ENCODE assay signal across 23 mouse cellular contexts in the genomic region with DNA sequence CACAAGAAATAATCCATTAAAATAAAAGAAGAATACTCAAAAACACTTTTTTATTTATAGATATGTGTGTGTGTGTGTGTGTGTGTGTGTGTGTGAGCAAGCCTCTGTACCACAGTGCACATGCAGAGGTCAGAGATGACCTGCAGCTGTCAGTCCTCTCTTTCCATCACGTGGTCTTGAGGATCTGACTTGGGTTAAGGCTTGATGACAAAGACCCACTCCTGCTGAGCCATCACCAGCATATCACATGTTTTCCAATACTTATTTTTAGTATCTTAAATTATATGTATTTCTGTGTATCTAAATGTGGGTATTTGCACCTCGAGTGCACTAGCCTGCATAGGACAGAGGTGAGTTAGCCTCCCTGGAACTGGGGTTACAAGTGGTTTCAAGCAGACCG. TPM values are rescaled to one million over a fixed set of nuclear protein-coding genes. Genes with fewer than 3 reads are reported as not detected.
DNase-seq lines count a peak whose midpoint lies in the region; ATAC-seq and TF ChIP-seq lines count a peak whose summit lies in the region.
"Had no signal": no experiment of that assay in that cellular context is flagged by ENCODE, and none has a peak within 500 bp of the region (broad histone marks: within the 10 kb centered on the region; RNA-seq: fewer than 3 reads in every experiment).

No protein-coding gene starts in this region.

- TF ChIP-seq EP300 in CH12.LX (IDR thresholded peaks at IDR 0.05; ENCODE audit: low read length), result no peak

- ATAC-seq in liver, embryonic 11.5 days (replicated peaks; ENCODE audit: low FRiP score), result no peak
- ATAC-seq in forebrain, embryonic 11.5 days (replicated peaks; ENCODE audit: low FRiP score), result no peak
- ATAC-seq: activated CD4-positive, CD25-positive, alpha-beta regulatory T cell, adult 4 months; forebrain, embryonic 15.5 days; hindbrain, postnatal 0 days; intestine, embryonic 15.5 days; midbrain, embryonic 16.5 days had no signal

- H3K27ac ChIP-seq in liver, adult 2 months (replicated peaks; ENCODE audit: insufficient read depth, low read depth, low read length), result peak overlapping the region; percentile 19; the same call in 1 of the 2 replicates
- no peak overlapping the region for H3K27ac ChIP-seq in liver, embryonic 11.5 days (ENCODE audit: low read depth, low read length)
- peak overlapping the region; percentile 44; the same call in 1 of the 2 replicates for H3K27ac ChIP-seq in CH12.LX (ENCODE audit: insufficient read depth, low read depth)
- no peak overlapping the region for H3K27ac ChIP-seq in forebrain, embryonic 11.5 days (ENCODE audit: low read depth, low read length)
- H3K27ac ChIP-seq: forebrain, embryonic 15.5 days; hindbrain, embryonic 12.5 days; hindbrain, postnatal 0 days; intestine, embryonic 15.5 days; lung, embryonic 15.5 days; neural tube, embryonic 12.5 days had no signal

- H3K4me2 ChIP-seq in liver, embryonic 11.5 days, result no peak overlapping the region
- H3K4me2 ChIP-seq in CH12.LX (ENCODE audit: insufficient read depth, low read depth, poor library complexity, severe bottlenecking) (peak overlapping the region; percentile 4; the same call in 1 of the 2 replicates), myocyte (ENCODE audit: low read depth) (peak overlapping the region; percentile 74)
- no peak overlapping the region for H3K4me2 ChIP-seq in forebrain, embryonic 11.5 days (ENCODE audit: low read depth, low read length, severe bottlenecking)
- H3K4me2 ChIP-seq: forebrain, embryonic 15.5 days; hindbrain, embryonic 12.5 days; intestine, embryonic 15.5 days; liver, embryonic 13.5 days; lung, embryonic 15.5 days; midbrain, embryonic 11.5 days; neural tube, embryonic 12.5 days had no signal

- no peak for TF ChIP-seq RAD21 in CH12.LX (IDR thresholded peaks at IDR 0.05; ENCODE audit: low read depth, low read length)

- H3K79me2 ChIP-seq in liver, adult 2 months (ENCODE audit: control insufficient read depth, insufficient read depth, low read length), result peaks cover 27% of the 10 kb centered on the region
- H3K79me2 ChIP-seq in CH12.LX (replicated peaks; ENCODE audit: control insufficient read depth, extremely low read depth, insufficient read depth, poor library complexity, severe bottlenecking), result peaks cover 44% of the 10 kb centered on the region
- H3K79me2 ChIP-seq in myocyte (ENCODE audit: control insufficient read depth, insufficient read depth), result peaks cover 69% of the 10 kb centered on the region

- no peak overlapping the region for H3K9ac ChIP-seq in liver, adult 2 months (ENCODE audit: low read depth, low read length)
- H3K9ac ChIP-seq in liver, embryonic 11.5 days (ENCODE audit: low read depth, low read length), result no peak overlapping the region
- H3K9ac ChIP-seq in CH12.LX (ENCODE audit: insufficient read depth, low read depth), result peak overlapping the region; percentile 52; the same call in 1 of the 2 replicates
- no peak overlapping the region for H3K9ac ChIP-seq in forebrain, embryonic 11.5 days (ENCODE audit: low read length)
- H3K9ac ChIP-seq: forebrain, embryonic 15.5 days; hindbrain, embryonic 12.5 days; intestine, embryonic 15.5 days; liver, embryonic 13.5 days; lung, embryonic 15.5 days; neural tube, embryonic 12.5 days had no signal

- peak; percentile 55 for DNase-seq in heart, adult 11 months
- DNase-seq in heart, postnatal 10 days, result no peak
- peak; percentile 47 for DNase-seq in liver, adult 2 months (ENCODE audit: extremely low read depth, low read depth, low spot score)
- no peak for DNase-seq in liver, embryonic 11.5 days (ENCODE audit: low spot score)
- DNase-seq in CH12.LX (ENCODE audit: extremely low read depth), result no peak
- DNase-seq in forebrain, embryonic 11.5 days (ENCODE audit: low spot score), result no peak
- no peak for DNase-seq in cerebellum, postnatal 10 days
- DNase-seq: adrenal gland, adult 8-10 months; cerebellum, adult 8-10 months; cerebellum, postnatal 36 days; gastrocnemius, postnatal 10 days; thymus, postnatal 14 days had no signal

- 62% methylated on average over 3 of the region's 3 CpGs for WGBS in liver, adult 2 months
- WGBS in liver, embryonic 11.5 days, result 81% methylated on average over 3 of the region's 3 CpGs
- WGBS in forebrain, embryonic 11.5 days, result 84% methylated on average over 3 of the region's 3 CpGs

- no peaks in the 10 kb centered on the region for H3K9me3 ChIP-seq in liver, embryonic 11.5 days (ENCODE audit: control insufficient read depth, low read length)
- no peaks in the 10 kb centered on the region for H3K9me3 ChIP-seq in CH12.LX (replicated peaks; ENCODE audit: low read length)
- no peaks in the 10 kb centered on the region for H3K9me3 ChIP-seq in forebrain, embryonic 11.5 days (ENCODE audit: control insufficient read depth, low read length)
- H3K9me3 ChIP-seq: forebrain, embryonic 15.5 days; hindbrain, embryonic 12.5 days; intestine, embryonic 15.5 days; liver, embryonic 13.5 days; lung, embryonic 15.5 days; neural tube, embryonic 12.5 days had no signal

- TF ChIP-seq POLR2A in liver, adult 2 months (IDR thresholded peaks at IDR 0.05; ENCODE audit: extremely low read depth, insufficient read depth, low read length), result no peak
- no peak for TF ChIP-seq POLR2A in CH12.LX (IDR thresholded peaks at IDR 0.05; ENCODE audit: low read depth, low read length)
- no peak for TF ChIP-seq POLR2A in myocyte (IDR thresholded peaks at IDR 0.05; ENCODE audit: insufficient read length, low read depth)

- H3ac ChIP-seq in myocyte (ENCODE audit: control insufficient read depth, insufficient read length), result no peak overlapping the region

- H3K36me3 ChIP-seq in liver, adult 2 months (ENCODE audit: control insufficient read depth, insufficient read depth, low read length), result peaks cover 39% of the 10 kb centered on the region
- peaks cover 49% of the 10 kb centered on the region for H3K36me3 ChIP-seq in liver, embryonic 11.5 days (ENCODE audit: control insufficient read depth, insufficient read depth, low read length)
- peaks cover 64 to 92% of the 10 kb centered on the region in 2 experiments for H3K36me3 ChIP-seq in CH12.LX (replicated peaks in 1 of 2; ENCODE audit: control insufficient read depth in 1 of 2, insufficient read depth in 1 of 2, low read length in 1 of 2)
- peaks cover 35% of the 10 kb centered on the region for H3K36me3 ChIP-seq in myocyte (ENCODE audit: control insufficient read depth, insufficient read depth)
- H3K36me3 ChIP-seq in forebrain, embryonic 11.5 days (ENCODE audit: control insufficient read depth, insufficient read depth, low read length), result peaks cover 7% of the 10 kb centered on the region; the same call in 1 of the 2 replicates

- no peak for TF ChIP-seq CTCF in liver, adult 2 months (IDR thresholded peaks at IDR 0.05; ENCODE audit: low read depth, low read length)
- TF ChIP-seq CTCF in CH12.LX (conservative IDR thresholded peaks at IDR 0.05 in 1 of 2, IDR thresholded peaks at IDR 0.05 in 1 of 2; ENCODE audit: low read depth in 2 of 2, low read length in 2 of 2), result no peak

- peaks cover 16% of the 10 kb centered on the region for H3K4me1 ChIP-seq in liver, adult 2 months (ENCODE audit: control insufficient read depth, insufficient read depth, low read length)
- no peaks in the 10 kb centered on the region; the same call in 1 of the 2 replicates for H3K4me1 ChIP-seq in liver, embryonic 11.5 days (replicated peaks; ENCODE audit: control insufficient read depth, insufficient read depth, low read length)
- H3K4me1 ChIP-seq in CH12.LX (ENCODE audit: control insufficient read depth in 1 of 2, insufficient read depth in 2 of 2), result peaks cover 13 to 65% of the 10 kb centered on the region in 2 experiments
- H3K4me1 ChIP-seq in forebrain, embryonic 11.5 days (replicated peaks; ENCODE audit: control insufficient read depth, insufficient read depth, low read length), result no peaks in the 10 kb centered on the region
- H3K4me1 ChIP-seq: forebrain, embryonic 15.5 days; hindbrain, embryonic 12.5 days; intestine, embryonic 15.5 days; lung, embryonic 15.5 days; neural tube, embryonic 12.5 days had no signal

- in situ Hi-C loops in CH12.LX (cut with MboI; ENCODE audit: low pct_ligation_motif_present, low pct_unique_long_range_greater_than_20kb, low sequenced_read_pairs), result loop anchor here (25.0 kb wide), 1 partner anchor 758 kb away; the partner anchor contains the start of genes Polr1c and Yipf3

- dilution Hi-C loops in CH12.LX (cut with MboI; ENCODE audit: extremely low pct_ligation_motif_present, extremely low pct_unique_long_range_greater_than_20kb, low sequenced_read_pairs), result no loop called here

- H3K27me3 ChIP-seq in liver, adult 2 months (ENCODE audit: control insufficient read depth, insufficient read depth, low read length), result no peaks in the 10 kb centered on the region
- no peaks in the 10 kb centered on the region for H3K27me3 ChIP-seq in liver, embryonic 11.5 days (replicated peaks; ENCODE audit: control insufficient read depth, insufficient read depth, low read length)
- no peaks in the 10 kb centered on the region for H3K27me3 ChIP-seq in CH12.LX (replicated peaks)
- no peaks in the 10 kb centered on the region for H3K27me3 ChIP-seq in myocyte (ENCODE audit: control insufficient read depth, insufficient read depth, insufficient read length)
- H3K27me3 ChIP-seq in forebrain, embryonic 11.5 days (ENCODE audit: control insufficient read depth, insufficient read depth, low read length), result no peaks in the 10 kb centered on the region
- H3K27me3 ChIP-seq: forebrain, embryonic 15.5 days; hindbrain, embryonic 12.5 days; intestine, embryonic 15.5 days; liver, embryonic 13.5 days; lung, embryonic 15.5 days; neural tube, embryonic 12.5 days had no signal

- H3K4me3 ChIP-seq in liver, adult 2 months (ENCODE audit: insufficient read depth, low read depth, low read length), result no peak overlapping the region
- H3K4me3 ChIP-seq in liver, embryonic 11.5 days (ENCODE audit: low read depth, low read length), result no peak overlapping the region
- H3K4me3 ChIP-seq in CH12.LX (replicated peaks in 1 of 3; ENCODE audit: low read depth in 2 of 3, low read length in 2 of 3, poor library complexity in 1 of 3) (no peak overlapping the region), myocyte (no peak overlapping the region)
- H3K4me3 ChIP-seq in forebrain, embryonic 11.5 days (ENCODE audit: low read depth, low read length), result no peak overlapping the region
- H3K4me3 ChIP-seq: forebrain, embryonic 15.5 days; hindbrain, embryonic 12.5 days; intestine, embryonic 15.5 days; liver, embryonic 13.5 days; lung, embryonic 15.5 days; neural tube, embryonic 12.5 days had no signal

- intact Hi-C loops in heart, postnatal 10 days (cut with DNase I), result no loop called here

RNA-seq across cellular contexts. Expression of gene Ubr2, which starts 14.7 kb away (rescaled TPM):
- 10 to 100 TPM; 55.6 to 64.8 TPM for total RNA-seq in heart, postnatal 10 days (2021)
- total RNA-seq in liver, adult 2 months (2014; rRNA removed), result 36.0 and 37.4 TPM in 2 replicates
- polyA plus RNA-seq in liver, adult 2 months (2012; rRNA removed), result 20.8 and 29.9 TPM in 2 replicates
- 19.1 and 20.7 TPM in 2 replicates for polyA plus RNA-seq in liver, embryonic 11.5 days (2014; fragmentation: Nextera tagmentation; extraction: Ambion mirVana)
- total RNA-seq in CH12.LX (2012; rRNA removed), result 32.2 and 39.6 TPM in 2 replicates
- 19.5 and 20.4 TPM in 2 replicates for total RNA-seq in CH12.LX (2014; rRNA removed)
- polyA plus RNA-seq in CH12.LX (2012; ENCODE audit: insufficient read length, low read depth), result 50.9 and 52.6 TPM in 2 replicates
- polyA plus RNA-seq in myocyte (2012; fragmentation: generic; extraction: Trizol), result 36.9 TPM
- 20.4 and 21.2 TPM in 2 replicates for polyA plus RNA-seq in forebrain, embryonic 11.5 days (2014; fragmentation: Nextera tagmentation; extraction: Ambion mirVana)

Comparison
In these comparisons a context has a peak if more than half of its experiments do, and no peak if none do; other contexts are left out.
1. DNase-seq: peak in heart, adult 11 months (single experiment) and liver, adult 2 months (single experiment); none in heart, postnatal 10 days (0 of 2), liver, embryonic 11.5 days (single experiment), CH12.LX (single experiment), forebrain, embryonic 11.5 days (single experiment) and cerebellum, postnatal 10 days (0 of 2).
2. H3K27ac ChIP-seq: peak in liver, adult 2 months (single experiment) and CH12.LX (single experiment); none in liver, embryonic 11.5 days (single experiment) and forebrain, embryonic 11.5 days (single experiment).
3. H3K4me2 ChIP-seq: peak in CH12.LX (single experiment) and myocyte (single experiment); none in liver, embryonic 11.5 days (single experiment) and forebrain, embryonic 11.5 days (single experiment).